Mouse (Mus musculus): Measurements from ENCODE around the gene Lce1d.
"Not testable (repeated sequence)": the region's sequence is repeated elsewhere in the genome, so short reads cannot be mapped to it uniquely, and the experiment has no call there.

The Lce1d gene

GRCm38 (mm10) chr3:92687110-92687509 is at the start of gene Lce1d:
Gene Lce1d (minus strand): TSS chr3:92687210.
- in situ Hi-C loops (cut with MboI) = no loop called here

GRCm38 (mm10) chr3:92722631-92723030 is 35.6 kb upstream of the Lce1d start:
- in situ Hi-C loops (cut with MboI) = no loop called here

DNA sequence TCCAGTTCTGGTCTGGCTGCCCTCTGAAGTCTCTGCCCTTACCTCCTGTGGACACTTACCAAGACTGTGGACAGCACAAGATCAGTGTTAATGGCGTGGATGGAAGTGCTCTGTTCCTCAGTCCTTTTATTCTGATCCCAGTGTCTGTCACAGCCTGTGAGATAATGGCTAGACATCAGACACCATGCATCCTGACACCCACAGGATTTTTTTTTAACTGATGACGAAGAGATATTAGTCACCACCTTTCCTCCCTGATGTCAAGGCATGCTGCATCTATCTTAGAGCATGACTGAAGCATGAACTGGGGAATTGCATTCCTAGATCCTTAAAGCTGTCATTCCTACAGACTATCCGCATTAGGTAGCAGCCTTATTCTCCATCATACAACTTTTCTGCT is 33.2 kb upstream of the Lce1d start, which contains the start of gene Lce1f:
TSS of gene Lce1f (minus strand) at position 101 of the 400 bp plus-strand sequence.
- in situ Hi-C loops (cut with MboI) = no loop called here

DNA sequence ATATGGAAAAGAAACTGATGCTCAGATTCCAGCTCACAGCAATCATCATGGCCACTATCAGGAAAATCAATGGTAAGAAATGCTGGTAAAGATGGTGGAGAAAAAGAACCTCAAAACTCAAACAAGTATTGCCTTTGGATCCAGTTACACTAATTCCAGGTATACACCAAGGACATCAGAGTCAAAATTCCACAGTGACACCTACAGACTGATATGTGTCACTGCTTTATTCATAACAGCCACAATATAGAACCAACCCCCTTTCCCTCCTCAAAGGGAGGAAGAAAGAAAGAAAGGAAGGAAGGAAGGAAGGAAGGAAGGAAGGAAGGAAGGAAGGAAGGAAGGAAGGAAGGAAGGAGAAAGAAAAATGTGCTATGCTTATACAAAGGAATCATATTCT is 28.1 kb upstream of the Lce1d start:
- in situ Hi-C loops (cut with MboI) = no loop called here

GRCm38 (mm10) chr3:92708974-92709373 is 22.0 kb upstream of the Lce1d start, which contains the start of gene Lce1e:
Gene Lce1e (minus strand): TSS chr3:92709074.
- in situ Hi-C loops (cut with MboI) = no loop called here

GRCm38 (mm10) chr3:92694613-92695012 is 7.6 kb upstream of the Lce1d start:
- in situ Hi-C loops (cut with MboI) = no loop called here

GRCm38 (mm10) chr3:92691688-92692087 is 4.7 kb upstream of the Lce1d start:
- in situ Hi-C loops (cut with MboI) = no loop called here

DNA sequence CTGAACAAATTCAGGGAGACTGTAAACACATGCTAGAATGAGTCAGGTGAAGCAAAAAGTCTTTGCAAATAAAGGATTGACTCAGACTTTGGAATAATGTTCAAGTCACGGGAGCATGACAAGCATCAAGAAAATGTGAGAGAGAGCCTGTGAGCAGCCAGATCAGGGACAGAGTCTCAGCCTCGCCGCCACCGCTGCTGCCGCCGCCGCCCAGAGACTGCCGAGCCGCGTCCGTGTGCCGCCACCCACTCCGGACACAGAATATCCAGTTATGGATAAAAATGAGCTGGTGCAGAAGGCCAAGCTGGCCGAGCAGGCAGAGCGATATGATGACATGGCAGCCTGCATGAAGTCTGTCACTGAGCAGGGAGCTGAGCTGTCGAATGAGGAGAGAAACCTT is 2.1 kb upstream of the Lce1d start:
- in situ Hi-C loops (cut with MboI) = not testable (repeated sequence)

DNA sequence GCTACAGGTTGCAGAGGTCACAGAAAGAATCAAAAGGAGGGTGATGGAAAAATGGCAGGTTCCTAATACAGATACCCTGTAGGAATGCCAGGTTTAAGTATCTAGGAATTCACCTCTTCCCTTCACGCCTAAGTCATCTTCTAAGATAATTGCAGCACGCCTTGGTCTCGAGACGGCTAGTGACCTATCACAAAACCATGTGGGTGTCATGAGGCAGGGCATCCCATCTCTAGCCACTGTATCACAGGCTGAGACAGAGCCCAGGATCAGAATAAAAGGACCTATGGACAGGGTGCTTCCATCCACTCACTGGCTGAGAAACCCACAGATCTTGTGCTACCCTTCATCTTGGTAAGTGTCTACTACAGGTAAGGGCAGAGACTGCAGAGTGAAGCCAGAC is 8.1 kb downstream of the Lce1d start, which contains the start of gene Lce1c:
TSS of gene Lce1c (plus strand) at position 301 of the 400 bp plus-strand sequence.
- in situ Hi-C loops (cut with MboI) = no loop called here

GRCm38 (mm10) chr3:92670215-92670614 is 16.8 kb downstream of the Lce1d start, which contains the start of gene Lce1a2:
Gene Lce1a2 (minus strand): TSS chr3:92670315.
- in situ Hi-C loops (cut with MboI) = no loop called here

GRCm38 (mm10) chr3:92656826-92657225 is 30.2 kb downstream of the Lce1d start, which contains the start of gene Lce1b:
Gene Lce1b (minus strand): TSS chr3:92656926.
- in situ Hi-C loops (cut with MboI) = no loop called here

- in situ Hi-C loops (cut with MboI) = no loop called here
Measured at GRCm38 (mm10) chr3:92648207-92648606, 38.8 kb downstream of the Lce1d start, which contains the start of gene Lce1a1. Gene Lce1a1 (minus strand): TSS chr3:92648307.

- in situ Hi-C loops (cut with MboI) = no loop called here
Measured at GRCm38 (mm10) chr3:92639854-92640253, 47.2 kb downstream of the Lce1d start.

DNA sequence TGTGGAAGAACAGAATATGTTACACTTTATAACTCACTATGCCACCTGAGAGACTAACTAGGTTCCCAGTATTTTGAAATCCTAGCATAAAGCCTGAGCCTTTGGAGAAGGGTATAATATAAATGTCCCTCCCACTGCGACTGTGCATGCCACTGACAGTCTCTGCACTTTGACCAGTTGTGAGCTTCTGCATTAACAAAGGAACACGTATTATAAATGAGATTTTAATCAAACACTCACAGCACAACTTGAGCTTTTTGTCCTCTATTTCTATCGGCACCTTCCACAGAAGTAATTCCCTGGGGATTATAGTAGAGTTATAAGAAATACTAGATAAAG is 48.4 kb downstream of the Lce1d start:
- in situ Hi-C loops (cut with MboI) = no loop called here

DNA sequence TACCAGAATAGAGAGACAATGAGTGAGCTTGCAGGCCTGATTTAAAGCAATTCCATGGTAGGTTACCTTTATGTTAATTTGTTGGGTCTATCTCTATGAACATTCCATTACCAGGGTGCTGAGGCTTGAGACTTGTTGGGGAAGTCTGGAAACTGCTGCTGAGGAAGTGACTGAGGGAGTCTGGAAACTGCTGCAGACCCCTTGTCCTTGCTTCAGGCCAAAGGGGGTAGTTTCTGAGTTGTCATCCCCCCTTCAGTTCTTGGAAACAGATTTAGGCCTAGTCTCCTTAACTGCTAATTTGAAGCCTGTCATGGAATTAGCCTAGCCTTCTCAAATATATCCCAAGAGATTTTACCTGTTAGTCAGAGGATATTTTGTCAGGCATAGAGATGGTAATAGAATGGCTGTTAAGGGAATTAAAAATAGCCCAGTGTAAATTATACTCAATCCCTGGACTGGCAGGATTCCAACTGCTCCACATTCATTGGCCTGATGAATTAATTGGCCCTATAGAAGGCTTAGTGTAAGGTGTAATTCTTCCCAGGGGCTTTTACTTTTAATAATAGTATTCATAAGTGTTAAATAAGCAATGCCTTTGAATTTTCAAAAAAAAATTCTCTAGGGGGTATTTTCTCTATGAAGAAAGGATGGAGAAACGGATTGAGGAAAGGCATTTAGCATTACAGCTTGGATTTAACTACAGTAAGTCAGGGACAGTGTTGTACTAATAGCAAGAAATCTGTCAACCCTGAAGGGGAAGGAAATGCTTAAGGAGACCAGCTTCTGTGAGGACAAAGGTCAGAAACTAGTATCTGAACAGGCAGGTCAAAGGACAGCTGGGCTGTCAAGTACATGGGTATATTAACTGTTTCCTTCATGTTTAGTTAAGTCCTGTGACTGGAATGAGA is 49.0 kb downstream of the Lce1d start:
- in situ Hi-C loops (cut with MboI) = no loop called here
